In genomic region chr11:101847509-101847908, GRCm38 (mm10) we compare ENCODE assay signal across 23 mouse cellular contexts. TPM values are rescaled to one million over a fixed set of nuclear protein-coding genes. Genes with fewer than 3 reads are reported as not detected.
DNase-seq lines count a peak whose midpoint lies in the region; ATAC-seq and TF ChIP-seq lines count a peak whose summit lies in the region.
"Had no signal": no experiment of that assay in that cellular context is flagged by ENCODE, and none has a peak within 500 bp of the region (broad histone marks: within the 10 kb centered on the region; RNA-seq: fewer than 3 reads in every experiment).

No protein-coding gene starts in this region.

- no peak overlapping the region for H3K4me3 ChIP-seq in midbrain, embryonic 11.5 days (ENCODE audit: low read depth, low read length)
- no peak overlapping the region for H3K4me3 ChIP-seq in midbrain, embryonic 13.5 days (replicated peaks)
- H3K4me3 ChIP-seq in ES-E14 (ENCODE audit: insufficient read depth in 1 of 2, low read depth in 1 of 2, low read length in 2 of 2, poor library complexity in 1 of 2, severe bottlenecking in 1 of 2), result no peak overlapping the region
- H3K4me3 ChIP-seq in left cerebral cortex, adult 2 months, result no peak overlapping the region
- H3K4me3 ChIP-seq: embryonic facial prominence, embryonic 10.5 days; embryonic facial prominence, embryonic 12.5 days had no signal

- H3K9me3 ChIP-seq in midbrain, embryonic 11.5 days (ENCODE audit: control insufficient read depth, low read length), result no peaks in the 10 kb centered on the region
- H3K9me3 ChIP-seq in midbrain, embryonic 13.5 days, result no peaks in the 10 kb centered on the region
- no peaks in the 10 kb centered on the region for H3K9me3 ChIP-seq in ES-E14 (ENCODE audit: control insufficient read depth, insufficient read depth, low read depth, low read length)
- H3K9me3 ChIP-seq: embryonic facial prominence, embryonic 10.5 days; embryonic facial prominence, embryonic 12.5 days had no signal

- 86% methylated on average over 5 of the region's 5 CpGs for WGBS in midbrain, embryonic 11.5 days
- WGBS in midbrain, embryonic 13.5 days, result 87% methylated on average over 5 of the region's 5 CpGs

- H3K9ac ChIP-seq in midbrain, embryonic 11.5 days (ENCODE audit: low read length), result no peak overlapping the region
- H3K9ac ChIP-seq in midbrain, embryonic 13.5 days (replicated peaks), result no peak overlapping the region
- H3K9ac ChIP-seq in ES-E14 (ENCODE audit: insufficient read depth, low read depth, low read length, poor library complexity, severe bottlenecking), result no peak overlapping the region
- H3K9ac ChIP-seq: embryonic facial prominence, embryonic 12.5 days had no signal

- no peak overlapping the region for H3K4me2 ChIP-seq in midbrain, embryonic 11.5 days
- no peak overlapping the region for H3K4me2 ChIP-seq in midbrain, embryonic 13.5 days (replicated peaks)
- H3K4me2 ChIP-seq: embryonic facial prominence, embryonic 12.5 days had no signal

- intact Hi-C loops in left cerebral cortex, adult 2 months (cut with DNase I), result no loop called here

- in situ Hi-C loops in ES-E14 (cut with MboI; ENCODE audit: low sequenced_read_pairs in 2 of 2, unreplicated experiment in 2 of 2), result no loop called here

- no peak overlapping the region for H3K27ac ChIP-seq in midbrain, embryonic 11.5 days (ENCODE audit: low read depth, low read length)
- no peak overlapping the region for H3K27ac ChIP-seq in midbrain, embryonic 13.5 days
- H3K27ac ChIP-seq in ES-E14 (ENCODE audit: insufficient read depth, low read depth, low read length, poor library complexity, severe bottlenecking), result no peak overlapping the region
- H3K27ac ChIP-seq in left cerebral cortex, adult 2 months, result no peak overlapping the region
- H3K27ac ChIP-seq: embryonic facial prominence, embryonic 10.5 days; embryonic facial prominence, embryonic 12.5 days had no signal

- H3K36me3 ChIP-seq in midbrain, embryonic 11.5 days (ENCODE audit: control insufficient read depth, insufficient read depth, low read length), result no peaks in the 10 kb centered on the region
- no peaks in the 10 kb centered on the region for H3K36me3 ChIP-seq in midbrain, embryonic 13.5 days
- no peaks in the 10 kb centered on the region for H3K36me3 ChIP-seq in ES-E14 (ENCODE audit: control insufficient read depth, insufficient read depth, low read length, poor library complexity, severe bottlenecking)
- H3K36me3 ChIP-seq: embryonic facial prominence, embryonic 10.5 days; embryonic facial prominence, embryonic 12.5 days had no signal

- DNase-seq in midbrain, embryonic 11.5 days (ENCODE audit: low spot score, missing footprints), result peak; percentile 59
- no peak for DNase-seq in ES-E14 (ENCODE audit: low read depth, low spot score)
- DNase-seq in R1 (ENCODE audit: low read depth, low spot score), result peak; percentile 31
- DNase-seq in left cerebral cortex, adult 2 months (ENCODE audit: extremely low spot score in 1 of 2, low spot score in 2 of 2), result no peak
- DNase-seq in layer of hippocampus, postnatal 10 days (ENCODE audit: low spot score in 2 of 2), result no peak
- no peak for DNase-seq in spleen, postnatal 36 days (ENCODE audit: low spot score in 2 of 2)
- DNase-seq: adrenal gland, adult 8-10 months; adrenal gland, postnatal 14 days; adrenal gland, postnatal 36 days; B cell, adult 2 months; cerebellum, adult 11-12 months; cerebellum, adult 2 months; cerebellum, adult 9-10 months; cerebellum, postnatal 10 days; cerebellum, postnatal 25 days had no signal

- H3K4me1 ChIP-seq in midbrain, embryonic 11.5 days (ENCODE audit: control insufficient read depth, insufficient read depth, low read length), result no peaks in the 10 kb centered on the region
- no peaks in the 10 kb centered on the region for H3K4me1 ChIP-seq in midbrain, embryonic 13.5 days (replicated peaks)
- no peaks in the 10 kb centered on the region for H3K4me1 ChIP-seq in ES-E14 (ENCODE audit: control insufficient read depth in 2 of 2, insufficient read depth in 2 of 2, low read length in 2 of 2, poor library complexity in 1 of 2)

- no peaks in the 10 kb centered on the region for H3K27me3 ChIP-seq in midbrain, embryonic 11.5 days (ENCODE audit: control insufficient read depth, insufficient read depth, low read length)
- H3K27me3 ChIP-seq in midbrain, embryonic 13.5 days, result no peaks in the 10 kb centered on the region
- H3K27me3 ChIP-seq: embryonic facial prominence, embryonic 12.5 days; Patski had no signal

- TF ChIP-seq CTCF in left cerebral cortex, adult 2 months (IDR thresholded peaks at IDR 0.05), result no peak

- no peak for ATAC-seq in midbrain, embryonic 11.5 days (ENCODE audit: low FRiP score)
- ATAC-seq in midbrain, embryonic 13.5 days, result no peak
- ATAC-seq: activated CD4-positive, CD25-positive, alpha-beta regulatory T cell, adult 4 months; CD4-positive, CD25-positive, alpha-beta regulatory T cell, adult 4 months; forebrain, embryonic 14.5 days; forebrain, embryonic 16.5 days; Patski had no signal

TF ChIP-seq in ES-E14, 5 proteins besides CTCF, POLR2A, EP300 and RAD21:
- peak; percentile 85 for TF ChIP-seq HCFC1 (IDR thresholded peaks at IDR 0.05; ENCODE audit: borderline replicate concordance, insufficient read depth, low read length)
- TF ChIP-seq MAFK (IDR thresholded peaks at IDR 0.05; ENCODE audit: insufficient read depth, low read depth, low read length), result no peak
- no peak for TF ChIP-seq ZC3H11A (IDR thresholded peaks at IDR 0.05; ENCODE audit: borderline replicate concordance, low read depth, low read length)

RNA-seq across cellular contexts. Expression of gene Meox1, which starts 46.7 kb away (rescaled TPM):
- 0.29 TPM in 1 of 2 replicates, not detected in the other for polyA plus RNA-seq in midbrain, embryonic 11.5 days (2014; fragmentation: Nextera tagmentation; extraction: Ambion mirVana)
- polyA plus RNA-seq in midbrain, embryonic 13.5 days (2015; fragmentation: Nextera tagmentation; extraction: Ambion mirVana), result 0.12 and 0.13 TPM in 2 replicates
- total RNA-seq in ES-E14 (2012; rRNA removed), result 0.32 and 0.36 TPM in 2 replicates
- total RNA-seq in left cerebral cortex, adult 2 months (2021), result under 1 TPM; 0.50 to 0.91 TPM
- 1 to 10 TPM; 2.9 to 3.6 TPM for total RNA-seq in layer of hippocampus, postnatal 10 days (2021)
- polyA plus RNA-seq: activated CD4-positive, CD25-positive, alpha-beta regulatory T cell, adult 4 months; CD4-positive, CD25-positive, alpha-beta regulatory T cell, adult 4 months had no signal

Comparison
In these comparisons a context has a peak if more than half of its experiments do, and no peak if none do; other contexts are left out.
1. DNase-seq: peak in midbrain, embryonic 11.5 days (single experiment) and R1 (single experiment); none in ES-E14 (single experiment), left cerebral cortex, adult 2 months (0 of 2), layer of hippocampus, postnatal 10 days (0 of 2) and spleen, postnatal 36 days (0 of 2).